Mouse (Mus musculus) megakaryocyte, embryonic 14.5 days (primary cell): ENCODE data around the gene Aldh1l2.

Experiments
- FLI1 ChIP-seq: IDR thresholded peaks from 2 replicates; pipeline ENCODE4 v1.6.1; 2012; ENCODE audit warnings: low read length, inconsistent platforms, mixed read lengths
- GATA1 ChIP-seq: IDR thresholded peaks from 3 replicates; pipeline ENCODE4 v1.6.1; 2012; ENCODE audit warnings: mixed read lengths, low read length, inconsistent platforms, borderline replicate concordance

- no peak for TF ChIP-seq GATA1
- no peak for TF ChIP-seq FLI1
Observed at GRCm38 (mm10) chr10:83533258-83533909, 556 bp downstream of the Aldh1l2 start.
